Mouse (Mus musculus): ENCODE data around the gene Tubb3.

DNA sequence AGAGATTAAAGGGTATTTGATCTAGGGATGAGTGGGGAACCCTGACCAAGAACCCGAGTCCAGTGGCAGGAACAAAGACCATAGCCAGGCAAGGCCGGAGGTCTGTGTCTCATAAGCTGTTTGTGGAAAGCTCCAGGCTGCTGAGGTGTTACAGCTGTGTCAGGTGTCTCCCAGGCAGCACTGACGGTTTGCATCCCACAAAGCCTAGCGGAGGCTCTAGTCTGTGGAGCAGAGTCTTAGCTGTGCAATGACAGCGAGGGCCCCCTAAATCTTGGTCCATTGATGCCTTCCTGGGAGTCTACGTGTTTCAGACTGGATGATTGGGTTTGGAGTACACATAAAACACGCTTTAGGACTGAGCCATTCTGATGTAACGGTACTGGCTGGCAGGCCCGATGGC lies 9.3 kb upstream of the Tubb3 start:
- TF ChIP-seq CTCF (conservative IDR thresholded peaks at IDR 0.05; ENCODE audit: low read length), result no peak
- TF ChIP-seq POU5F1 (IDR thresholded peaks at IDR 0.05; ENCODE audit: borderline replicate concordance, low read length), result no peak
- TF ChIP-seq NANOG (IDR thresholded peaks at IDR 0.05; ENCODE audit: borderline replicate concordance, low read length), result no peak

All from E14TG2a.4 (cell line).